ENCODE assay signal across 7 mouse cellular contexts in genomic region chr1:167340111-167340787, GRCm38 (mm10). TPM values are rescaled to one million over a fixed set of nuclear protein-coding genes. Genes with fewer than 3 reads are reported as not detected.
DNase-seq lines count a peak whose midpoint lies in the region; ATAC-seq and TF ChIP-seq lines count a peak whose summit lies in the region.

No protein-coding gene starts in this region.

- H3K9me3 ChIP-seq in hindbrain, postnatal 0 days (ENCODE audit: low read length), result no peaks in the 10 kb centered on the region
- no peaks in the 10 kb centered on the region for H3K9me3 ChIP-seq in midbrain, embryonic 15.5 days

- ATAC-seq in hindbrain, postnatal 0 days, result peak; percentile 53
- peak; percentile 62 for ATAC-seq in midbrain, embryonic 15.5 days (replicated peaks)

- no peak overlapping the region for H3K27ac ChIP-seq in hindbrain, postnatal 0 days
- H3K27ac ChIP-seq in midbrain, embryonic 15.5 days, result no peak overlapping the region

- TF ChIP-seq CTCF in hindbrain, postnatal 0 days (IDR thresholded peaks at IDR 0.05; ENCODE audit: low read depth), result no peak

- peak overlapping the region; percentile 74 for H3K4me2 ChIP-seq in hindbrain, postnatal 0 days (ENCODE audit: low read depth, low read length)
- H3K4me2 ChIP-seq in midbrain, embryonic 15.5 days, result peak overlapping the region; percentile 82

- WGBS in hindbrain, postnatal 0 days, result 2% methylated on average over 47 of the region's 47 CpGs
- 2% methylated on average over 47 of the region's 47 CpGs for WGBS in midbrain, embryonic 15.5 days

- intact Hi-C loops in left cerebral cortex, postnatal 25 days (cut with DNase I), result no loop called here

- H3K9ac ChIP-seq in hindbrain, postnatal 0 days (replicated peaks; ENCODE audit: low read length), result no peak overlapping the region; the same call in 1 of the 2 replicates
- peak overlapping the region; percentile 43 for H3K9ac ChIP-seq in midbrain, embryonic 15.5 days

- H3K27me3 ChIP-seq in hindbrain, postnatal 0 days (ENCODE audit: insufficient read depth, low read length), result no peaks in the 10 kb centered on the region
- H3K27me3 ChIP-seq in midbrain, embryonic 15.5 days (replicated peaks), result peaks cover 6% of the 10 kb centered on the region

- peak; percentile 26 to 29 for DNase-seq in spleen, postnatal 10 days (ENCODE audit: low spot score in 2 of 2)
- DNase-seq in spleen, postnatal 36 days (ENCODE audit: low spot score in 2 of 2), result no peak
- peak; percentile 27 for DNase-seq in embryo, embryonic 9.5 days (ENCODE audit: extremely low spot score)
- DNase-seq in hindbrain, postnatal 0 days (ENCODE audit: low spot score), result no peak
- DNase-seq in gastrocnemius, adult 18-20 months (ENCODE audit: low spot score), result no peak
- DNase-seq in left cerebral cortex, postnatal 25 days (ENCODE audit: low spot score in 2 of 2), result no peak

- no peaks in the 10 kb centered on the region for H3K4me1 ChIP-seq in hindbrain, postnatal 0 days (ENCODE audit: insufficient read depth, low read length)
- peaks cover 8% of the 10 kb centered on the region; the same call in 1 of the 2 replicates for H3K4me1 ChIP-seq in midbrain, embryonic 15.5 days

- peak overlapping the region; percentile 39 for H3K4me3 ChIP-seq in hindbrain, postnatal 0 days (ENCODE audit: low read length)
- peak overlapping the region; percentile 44 for H3K4me3 ChIP-seq in midbrain, embryonic 15.5 days

- H3K36me3 ChIP-seq in hindbrain, postnatal 0 days (ENCODE audit: insufficient read depth, low read length), result no peaks in the 10 kb centered on the region
- no peaks in the 10 kb centered on the region for H3K36me3 ChIP-seq in midbrain, embryonic 15.5 days (replicated peaks)

RNA-seq across cellular contexts. Expression of gene Aldh9a1, which starts 9.5 kb away (rescaled TPM):
- total RNA-seq in hindbrain, postnatal 0 days (2014; rRNA removed), result 11.6 and 13.1 TPM in 2 replicates
- 42.9 and 44.2 TPM in 2 replicates for polyA plus RNA-seq in hindbrain, postnatal 0 days (2015; fragmentation: Nextera tagmentation; extraction: Ambion mirVana)
- polyA plus RNA-seq in midbrain, embryonic 15.5 days (2015; fragmentation: Nextera tagmentation; extraction: Ambion mirVana), result 33.4 and 37.1 TPM in 2 replicates
- 1 to 10 TPM; 2.4 to 2.5 TPM for total RNA-seq in gastrocnemius, adult 18-20 months (2021)
- total RNA-seq in left cerebral cortex, postnatal 25 days (2021), result 10 to 100 TPM; 15.2 to 16.8 TPM

RNA-seq across cellular contexts. Expression of gene Tmco1, which starts 32.1 kb away (rescaled TPM):
- total RNA-seq in hindbrain, postnatal 0 days (2014; rRNA removed), result 47.5 and 63.2 TPM in 2 replicates
- 70.4 and 80.8 TPM in 2 replicates for polyA plus RNA-seq in hindbrain, postnatal 0 days (2015; fragmentation: Nextera tagmentation; extraction: Ambion mirVana)
- 65.2 and 70.6 TPM in 2 replicates for polyA plus RNA-seq in midbrain, embryonic 15.5 days (2015; fragmentation: Nextera tagmentation; extraction: Ambion mirVana)
- 10 to 100 TPM; 35.2 to 39.3 TPM for total RNA-seq in gastrocnemius, adult 18-20 months (2021)
- total RNA-seq in left cerebral cortex, postnatal 25 days (2021), result 10 to 100 TPM; 48.7 to 51.7 TPM

RNA-seq across cellular contexts. Expression of gene Mgst3, which starts 53.4 kb away (rescaled TPM):
- total RNA-seq in hindbrain, postnatal 0 days (2014; rRNA removed), result 364 and 397 TPM in 2 replicates
- polyA plus RNA-seq in hindbrain, postnatal 0 days (2015; fragmentation: Nextera tagmentation; extraction: Ambion mirVana), result 291 and 316 TPM in 2 replicates
- 138 and 142 TPM in 2 replicates for polyA plus RNA-seq in midbrain, embryonic 15.5 days (2015; fragmentation: Nextera tagmentation; extraction: Ambion mirVana)
- total RNA-seq in gastrocnemius, adult 18-20 months (2021), result 100 to 1,000 TPM; 146 to 183 TPM
- total RNA-seq in left cerebral cortex, postnatal 25 days (2021), result 100 to 1,000 TPM; 114 to 117 TPM

RNA-seq across cellular contexts. Expression of gene Uck2, which starts 55.1 kb away (rescaled TPM):
- 71.8 and 91.3 TPM in 2 replicates for total RNA-seq in hindbrain, postnatal 0 days (2014; rRNA removed)
- 40.1 and 44.7 TPM in 2 replicates for polyA plus RNA-seq in hindbrain, postnatal 0 days (2015; fragmentation: Nextera tagmentation; extraction: Ambion mirVana)
- 50.1 and 50.9 TPM in 2 replicates for polyA plus RNA-seq in midbrain, embryonic 15.5 days (2015; fragmentation: Nextera tagmentation; extraction: Ambion mirVana)
- total RNA-seq in gastrocnemius, adult 18-20 months (2021), result 10 to 100 TPM; 14.9 to 17.8 TPM
- total RNA-seq in left cerebral cortex, postnatal 25 days (2021), result 10 to 100 TPM; 44.6 to 46.9 TPM

Comparison
In these comparisons a context has a peak if more than half of its experiments do, and no peak if none do; other contexts are left out.
1. DNase-seq: peak in spleen, postnatal 10 days (2 of 2) and embryo, embryonic 9.5 days (single experiment); none in spleen, postnatal 36 days (0 of 2), hindbrain, postnatal 0 days (single experiment), gastrocnemius, adult 18-20 months (single experiment) and left cerebral cortex, postnatal 25 days (0 of 2).